Mouse (Mus musculus) kidney, embryonic 16.5 days (tissue): ENCODE results near the gene Pole4. TPM values are rescaled to one million over a fixed set of nuclear protein-coding genes. Genes with fewer than 3 reads are reported as not detected.

ENCODE experiments used
- ATAC-seq: fragments of 200-750 bp; cut with Nextera tagmentation; 2 replicates; pipeline ENCODE4 v1.8.0; 2017; ENCODE audit warnings: moderate TSS enrichment; ENCODE audit not compliant: low FRiP score, low TSS enrichment
- H3K27ac ChIP-seq: fragments of 300-500 bp; sonication (generic); 2 replicates; pipeline ENCODE4 v1.5.1; 2014; ENCODE audit warnings: low read length
- H3K27me3 ChIP-seq: fragments of 300-500 bp; sonication (generic); 2 replicates; pipeline ENCODE4 v1.6.1; 2014; ENCODE audit warnings: low read length, control low read depth, mixed read lengths; ENCODE audit not compliant: insufficient read depth
- H3K36me3 ChIP-seq: fragments of 300-500 bp; sonication (generic); 2 replicates; pipeline ENCODE4 v1.6.1; 2014; ENCODE audit warnings: low read length, control low read depth, mixed read lengths; ENCODE audit not compliant: insufficient read depth
- H3K4me1 ChIP-seq: fragments of 300-500 bp; sonication (generic); 2 replicates; pipeline ENCODE4 v1.6.1; 2014; ENCODE audit warnings: low read length, control low read depth, mixed read lengths; ENCODE audit not compliant: insufficient read depth
- H3K4me2 ChIP-seq: fragments of 300-500 bp; sonication (generic); replicated peaks from 2 replicates; pipeline ENCODE4 v1.6.1; 2014; ENCODE audit warnings: low read depth, low read length
- H3K4me3 ChIP-seq: fragments of 300-500 bp; sonication (generic); 2 replicates; pipeline ENCODE4 v1.5.1; 2014; ENCODE audit warnings: mild to moderate bottlenecking, low read length
- H3K9ac ChIP-seq: fragments of 300-500 bp; sonication (generic); replicated peaks from 2 replicates; pipeline ENCODE4 v1.6.1; 2014; ENCODE audit warnings: low read length
- H3K9me3 ChIP-seq: fragments of 300-500 bp; sonication (generic); 2 replicates; pipeline ENCODE4 v1.6.1; 2016; ENCODE audit warnings: low read length, control low read depth
- WGBS: fragments of 180-500 bp; shearing (Covaris S2); extraction: QIAGEN DNeasy Blood & Tissue Kit; methylation state at CpG from one replicate; pipeline ENCODE4 v1.1.7; 2014; 5-methylcytosine and 5-hydroxymethylcytosine counted together
- polyA plus RNA-seq: library from polyadenylated mRNA; unstranded; fragments of >200 nt; fragmentation: Nextera tagmentation; extraction: Ambion mirVana; gene quantifications from 2 replicates; pipeline ENCODE4 v1.2.1, GENCODE M21; 2015

Pole4 gene
- polyA plus RNA-seq, 1 experiment from 2014 or later, result 103 TPM

- Histone ChIP-seq H3K36me3 (no peaks in the 10 kb centered on the region), H3K4me1 (peaks cover 13% of the 10 kb centered on the region), H3K4me2 (no peak overlapping the region), H3K4me3 (no peak overlapping the region), H3K27ac (no peak overlapping the region), H3K9ac (no peak overlapping the region), H3K9me3 (no peaks in the 10 kb centered on the region), H3K27me3 (no peaks in the 10 kb centered on the region)
- WGBS, result 81% methylated on average over 4 of the region's 4 CpGs
- ATAC-seq, result no peak
These were observed 11.0 kb upstream of the Pole4 start for GRCm38 (mm10) chr6:82716126-82716525.

DNA sequence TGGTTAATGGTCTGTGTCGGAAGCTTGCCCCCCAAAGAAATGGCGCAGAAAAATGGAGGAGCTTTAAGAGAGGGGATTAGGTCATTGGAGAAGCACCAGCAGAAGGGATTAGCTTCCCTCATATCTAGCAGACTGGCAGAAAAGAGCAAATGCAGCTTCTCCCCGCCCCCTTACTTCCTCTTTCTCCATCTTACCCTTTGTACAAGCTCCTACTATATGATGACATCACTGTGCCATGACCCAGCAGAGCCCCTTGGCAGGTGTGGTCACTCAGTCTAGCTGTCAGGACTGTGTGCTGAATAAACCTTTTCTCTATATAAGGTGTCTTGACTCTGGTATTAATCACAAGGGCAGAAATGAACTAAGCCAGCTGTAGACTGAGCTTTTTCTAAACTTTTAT is 10.5 kb upstream of the Pole4 start:
- H3K9ac ChIP-seq, result 0 out of 2 replicates have a peak overlapping the region, but pooled peaks have one; percentile 44
- peaks cover 13% of the 10 kb centered on the region for H3K4me1 ChIP-seq
- H3K4me2 ChIP-seq, result no peak overlapping the region
- 70% methylated on average over 3 of the region's 3 CpGs for WGBS
- no peaks in the 10 kb centered on the region for H3K27me3 ChIP-seq
- no peak overlapping the region for H3K4me3 ChIP-seq
- H3K9me3 ChIP-seq, result no peaks in the 10 kb centered on the region
- H3K36me3 ChIP-seq, result no peaks in the 10 kb centered on the region
- H3K27ac ChIP-seq, result 0 out of 2 replicates have a peak overlapping the region, but pooled peaks have one; percentile 12
- ATAC-seq, result peak; percentile 70; the same call in 1 of the 2 replicates

GRCm38 (mm10) chr6:82715253-82715652 is 10.1 kb upstream of the Pole4 start:
- Histone ChIP-seq H3K4me3 (no peak overlapping the region), H3K36me3 (no peaks in the 10 kb centered on the region), H3K9me3 (no peaks in the 10 kb centered on the region), H3K4me1 (peaks cover 13% of the 10 kb centered on the region), H3K27me3 (no peaks in the 10 kb centered on the region), H3K27ac (0 out of 2 replicates have a peak overlapping the region, but pooled peaks have one; percentile 12), H3K9ac (peak overlapping the region; percentile 44; the same call in 1 of the 2 replicates), H3K4me2 (no peak overlapping the region)
- WGBS, result 65% methylated on average over 6 of the region's 6 CpGs
- ATAC-seq, result peak; percentile 43

DNA sequence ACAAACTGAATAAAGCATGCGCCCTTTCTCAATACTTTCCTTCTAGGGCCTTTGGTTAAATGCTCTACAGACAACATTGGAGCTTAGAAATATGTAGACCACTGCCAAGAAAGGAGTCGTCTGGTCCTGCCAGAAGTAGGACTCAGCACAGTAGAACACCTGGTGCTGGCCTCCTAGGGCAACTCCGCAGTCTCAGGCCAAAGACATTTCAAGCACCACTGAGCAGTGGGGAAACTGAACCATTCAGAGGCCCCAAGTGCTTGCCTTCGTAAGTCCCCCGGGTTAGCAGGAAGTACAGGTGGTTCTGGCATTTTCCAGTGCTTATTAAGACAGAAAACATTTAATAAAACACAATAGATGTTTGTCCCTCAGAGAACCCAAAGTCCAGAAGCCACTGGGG is 9.7 kb upstream of the Pole4 start:
- Histone ChIP-seq H3K27me3 (no peaks in the 10 kb centered on the region), H3K4me3 (no peak overlapping the region), H3K27ac (0 out of 2 replicates have a peak overlapping the region, but pooled peaks have one; percentile 29), H3K9me3 (no peaks in the 10 kb centered on the region), H3K4me1 (peaks cover 13% of the 10 kb centered on the region), H3K4me2 (no peak overlapping the region), H3K36me3 (no peaks in the 10 kb centered on the region), H3K9ac (no peak overlapping the region)
- peak; percentile 39; the same call in 1 of the 2 replicates for ATAC-seq
- WGBS, result 54% methylated on average over 5 of the region's 5 CpGs

- peak; percentile 52; the same call in 1 of the 2 replicates for ATAC-seq
- no peak overlapping the region for H3K4me3 ChIP-seq
- no peaks in the 10 kb centered on the region for H3K9me3 ChIP-seq
These were observed 9.1 kb upstream of the Pole4 start for GRCm38 (mm10) chr6:82714243-82714642.

GRCm38 (mm10) chr6:82707742-82708141 is 2.6 kb upstream of the Pole4 start:
- no peaks in the 10 kb centered on the region for H3K36me3 ChIP-seq
- no peaks in the 10 kb centered on the region for H3K9me3 ChIP-seq
- no peak overlapping the region for H3K4me3 ChIP-seq
- no peaks in the 10 kb centered on the region for H3K4me1 ChIP-seq
- no peak for ATAC-seq
- WGBS, result 67% methylated on average over 3 of the region's 3 CpGs
- H3K27me3 ChIP-seq, result no peaks in the 10 kb centered on the region
- H3K27ac ChIP-seq, result no peak overlapping the region
- H3K4me2 ChIP-seq, result no peak overlapping the region
- H3K9ac ChIP-seq, result no peak overlapping the region

More at GRCm38 (mm10) chr6:82714243-82714642, 9.1 kb upstream of the Pole4 start:
- WGBS, result 19% methylated on average over 3 of the region's 3 CpGs
- no peak overlapping the region for H3K27ac ChIP-seq
- no peaks in the 10 kb centered on the region for H3K36me3 ChIP-seq
- H3K4me1 ChIP-seq, result peaks cover 13% of the 10 kb centered on the region
- H3K27me3 ChIP-seq, result no peaks in the 10 kb centered on the region
- H3K4me2 ChIP-seq, result no peak overlapping the region
- H3K9ac ChIP-seq, result no peak overlapping the region

DNA sequence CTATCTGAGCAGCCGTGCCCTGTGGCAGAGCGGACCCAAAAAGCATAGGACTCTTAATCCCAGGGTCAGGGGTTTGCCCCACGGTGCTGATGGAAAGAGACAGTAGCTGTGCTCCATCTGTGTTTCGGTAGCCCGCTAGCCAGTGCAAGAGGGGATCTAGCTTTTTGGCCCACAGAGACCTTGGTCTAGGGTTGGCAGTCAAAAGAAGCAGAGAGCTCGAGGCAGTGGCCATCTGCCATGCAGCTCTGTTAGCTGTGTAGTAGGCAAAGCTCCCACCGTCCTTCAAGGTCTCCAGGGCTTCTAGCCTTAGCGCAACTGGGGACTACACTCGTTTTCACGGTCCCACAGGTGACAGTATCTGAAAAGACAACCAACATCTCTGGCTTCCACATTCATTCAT is 2.1 kb upstream of the Pole4 start:
- no peak overlapping the region for H3K9ac ChIP-seq
- no peak for ATAC-seq
- H3K4me1 ChIP-seq, result no peaks in the 10 kb centered on the region
- H3K9me3 ChIP-seq, result no peaks in the 10 kb centered on the region
- H3K36me3 ChIP-seq, result no peaks in the 10 kb centered on the region
- H3K27me3 ChIP-seq, result no peaks in the 10 kb centered on the region
- no peak overlapping the region for H3K4me3 ChIP-seq
- WGBS, result 89% methylated on average over 10 of the region's 10 CpGs
- no peak overlapping the region for H3K4me2 ChIP-seq
- H3K27ac ChIP-seq, result no peak overlapping the region

DNA sequence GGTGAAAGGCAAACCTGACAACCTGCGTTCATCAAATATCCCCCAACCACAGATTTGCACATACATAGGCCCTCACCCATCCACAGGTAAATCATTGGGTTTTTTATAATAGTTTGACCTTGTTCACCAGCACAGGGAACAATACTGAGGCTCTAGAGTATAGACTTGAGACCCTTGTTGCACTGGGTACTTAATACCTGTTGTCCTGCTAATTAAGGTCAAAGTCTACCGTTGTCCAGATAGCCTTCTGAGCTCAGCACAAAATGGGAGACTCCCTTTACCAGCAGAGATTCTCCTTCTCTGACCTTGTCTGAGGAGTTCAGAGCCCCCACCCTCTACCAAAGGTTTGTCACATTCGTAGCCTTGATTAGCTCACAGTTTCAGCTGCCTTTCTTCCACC is 1.5 kb downstream of the Pole4 start:
- Histone ChIP-seq H3K36me3 (no peaks in the 10 kb centered on the region), H3K27ac (no peak overlapping the region), H3K9me3 (no peaks in the 10 kb centered on the region), H3K9ac (no peak overlapping the region), H3K4me3 (no peak overlapping the region), H3K4me2 (no peak overlapping the region), H3K27me3 (no peaks in the 10 kb centered on the region), H3K4me1 (no peaks in the 10 kb centered on the region)
- 93% methylated on average over 3 of the region's 3 CpGs for WGBS
- ATAC-seq, result no peak

GRCm38 (mm10) chr6:82702593-82703017 is 2.6 kb downstream of the Pole4 start:
- WGBS, result 28% methylated on average over 16 of the region's 16 CpGs
- Histone ChIP-seq H3K27ac (no peak overlapping the region), H3K4me1 (no peaks in the 10 kb centered on the region), H3K9me3 (no peaks in the 10 kb centered on the region), H3K36me3 (no peaks in the 10 kb centered on the region), H3K9ac (no peak overlapping the region), H3K4me3 (no peak overlapping the region), H3K4me2 (no peak overlapping the region), H3K27me3 (no peaks in the 10 kb centered on the region)
- peak; percentile 67 for ATAC-seq

DNA sequence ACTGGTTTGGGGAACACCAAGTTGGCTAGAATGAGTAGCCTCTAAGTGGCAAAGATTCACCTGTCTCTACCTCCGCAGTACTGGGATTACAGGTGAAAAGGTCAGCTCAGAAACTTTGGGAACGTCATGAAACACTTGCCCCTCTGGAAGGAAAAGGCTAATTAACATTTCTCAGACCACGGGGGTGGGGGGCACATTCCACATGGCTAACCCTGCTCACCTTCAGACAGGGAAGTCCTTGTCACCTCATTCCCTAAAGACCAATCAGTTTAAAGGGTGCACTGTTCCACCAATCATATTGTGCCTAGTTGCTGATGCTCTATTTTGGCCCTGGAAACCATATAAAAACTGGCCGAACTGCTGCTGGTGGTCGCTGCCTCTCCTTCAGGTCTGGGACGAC is 3.9 kb downstream of the Pole4 start:
- 63% methylated on average over 6 of the region's 6 CpGs for WGBS
- H3K27ac ChIP-seq, result no peak overlapping the region
- no peak overlapping the region for H3K9ac ChIP-seq
- no peaks in the 10 kb centered on the region for H3K4me1 ChIP-seq
- H3K9me3 ChIP-seq, result no peaks in the 10 kb centered on the region
- no peak for ATAC-seq
- no peaks in the 10 kb centered on the region for H3K27me3 ChIP-seq
- no peak overlapping the region for H3K4me2 ChIP-seq
- H3K4me3 ChIP-seq, result no peak overlapping the region
- no peaks in the 10 kb centered on the region for H3K36me3 ChIP-seq
